Mouse (Mus musculus) testis, postnatal 14 days (tissue): Measurements from ENCODE around the gene Cx3cr1.

Experiments
- DNase-seq: peaks from one replicate; pipeline ENCODE4 v3.0.0; 2021; ENCODE audit warnings: low spot score

Cx3cr1 gene

GRCm38 (mm10) chr9:119938496-119938895, 131.2 kb downstream of the Cx3cr1 start:
- no peak for DNase-seq

- peak; percentile 89 for DNase-seq
These were observed 132.5 kb downstream of the Cx3cr1 start, which contains the start of the genes Gorasp1 and Ttc21a for GRCm38 (mm10) chr9:119937005-119937773. Gorasp1 (minus strand) TSS chr9:119937565. Ttc21a (plus strand) TSS chr9:119937606.

- DNase-seq = no peak
These were observed 136.0 kb downstream of the Cx3cr1 start for GRCm38 (mm10) chr9:119933675-119934074.

GRCm38 (mm10) chr9:119932358-119932757, 137.3 kb downstream of the Cx3cr1 start:
- no peak for DNase-seq

GRCm38 (mm10) chr9:119926497-119926896, 143.2 kb downstream of the Cx3cr1 start:
- DNase-seq = no peak

GRCm38 (mm10) chr9:119925729-119926128, 143.9 kb downstream of the Cx3cr1 start:
- no peak for DNase-seq

GRCm38 (mm10) chr9:119925120-119925657, 144.5 kb downstream of the Cx3cr1 start:
- no peak for DNase-seq

GRCm38 (mm10) chr9:119923462-119923861, 146.2 kb downstream of the Cx3cr1 start:
- DNase-seq = no peak

- DNase-seq = no peak
These were observed 149.8 kb downstream of the Cx3cr1 start for GRCm38 (mm10) chr9:119919858-119920257.

- DNase-seq = no peak
These were observed 156.4 kb downstream of the Cx3cr1 start for GRCm38 (mm10) chr9:119913087-119913838.

- DNase-seq = no peak
These were observed 159.7 kb downstream of the Cx3cr1 start for GRCm38 (mm10) chr9:119909931-119910330.

- no peak for DNase-seq
These were observed 161.0 kb downstream of the Cx3cr1 start for GRCm38 (mm10) chr9:119908708-119909107.

GRCm38 (mm10) chr9:119902410-119903151, 167.1 kb downstream of the Cx3cr1 start:
- DNase-seq = no peak

- no peak for DNase-seq
These were observed 170.2 kb downstream of the Cx3cr1 start for GRCm38 (mm10) chr9:119899446-119899845.

GRCm38 (mm10) chr9:119895040-119895721, 174.5 kb downstream of the Cx3cr1 start:
- DNase-seq = peak; percentile 75

GRCm38 (mm10) chr9:119894339-119895009, 175.2 kb downstream of the Cx3cr1 start, which contains the start of gene Wdr48:
Wdr48 (plus strand) TSS chr9:119894878.
- DNase-seq = peak; percentile 98

- DNase-seq = no peak
These were observed 175.8 kb downstream of the Cx3cr1 start for GRCm38 (mm10) chr9:119893881-119894280.

- no peak for DNase-seq
These were observed 179.0 kb downstream of the Cx3cr1 start for GRCm38 (mm10) chr9:119890692-119891091.

- no peak for DNase-seq
These were observed 180.2 kb downstream of the Cx3cr1 start for GRCm38 (mm10) chr9:119889446-119889845.

- DNase-seq = peak; percentile 57
These were observed 180.8 kb downstream of the Cx3cr1 start for GRCm38 (mm10) chr9:119888843-119889246.
